Mouse (Mus musculus) T-helper 17 cell (primary cell): Measurements from ENCODE around the gene A730071L15Rik.

Source experiments
- in situ Hi-C, 2 experiments: fragments of 300-600 bp; cut with MboI, MseI; formaldehyde crosslinking; loops; 1 replicate in 1 of 2; 2 replicates in 1 of 2; pipeline ENCODE4 v1.15.1; 2025; ENCODE audit warnings: high pct_unique_total_duplicates in 2 of 2

The A730071L15Rik gene

GRCm38 (mm10) chr11:6199410-6200086 is at the start of gene A730071L15Rik:
Gene A730071L15Rik, plus strand, starts transcription at chr11:6200029.
- in situ Hi-C loops: loop anchor here in 1 of 2 experiments (10.0 kb wide), 1 partner anchor 65 kb away; the partner anchor contains the start of gene Ddx56

DNA sequence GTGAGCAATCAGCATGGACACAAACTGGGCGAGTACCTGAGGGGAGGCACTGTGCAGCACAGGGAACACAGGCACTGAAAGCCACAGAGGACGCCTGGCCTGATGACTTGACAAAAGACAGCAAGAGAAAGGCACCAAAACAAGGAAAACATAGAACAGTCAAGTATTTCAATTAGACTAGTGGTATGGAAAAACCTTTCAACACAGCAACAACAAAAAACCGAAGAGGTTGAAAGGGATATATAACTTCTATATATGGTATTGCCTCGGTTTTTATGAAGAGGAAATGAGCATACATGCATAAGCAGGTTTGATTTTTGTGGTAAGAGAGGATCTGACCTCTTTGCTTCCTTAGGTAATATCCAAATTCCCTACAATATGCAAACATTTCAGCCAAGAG is 47.0 kb upstream of the A730071L15Rik start:
- in situ Hi-C loops: no loop called here

GRCm38 (mm10) chr11:6154211-6154701 is 45.6 kb upstream of the A730071L15Rik start:
- in situ Hi-C loops: no loop called here

- in situ Hi-C loops: no loop called here
Observed at GRCm38 (mm10) chr11:6156651-6157050, 43.2 kb upstream of the A730071L15Rik start.

GRCm38 (mm10) chr11:6157119-6157518 is 42.7 kb upstream of the A730071L15Rik start:
- in situ Hi-C loops: no loop called here

DNA sequence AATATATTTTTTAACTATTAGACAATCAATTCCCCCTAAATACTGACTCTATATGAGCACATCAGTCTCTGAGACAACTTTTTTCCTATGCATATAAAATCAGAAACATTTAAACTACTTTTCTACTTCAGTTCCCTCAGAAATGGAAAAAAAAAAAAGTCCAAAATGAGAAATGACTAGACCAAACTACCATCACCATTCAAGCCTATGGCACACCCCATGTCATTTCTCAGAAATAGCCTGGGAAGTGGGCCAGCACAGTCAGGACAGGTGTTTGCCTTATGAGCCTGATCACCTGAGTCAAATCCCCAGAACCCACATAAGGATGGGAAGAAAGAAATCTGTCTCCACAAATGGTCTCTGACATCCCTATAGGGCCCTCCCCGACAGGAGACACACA is 41.3 kb upstream of the A730071L15Rik start:
- in situ Hi-C loops: no loop called here

GRCm38 (mm10) chr11:6159704-6160275 is 40.0 kb upstream of the A730071L15Rik start:
- in situ Hi-C loops: no loop called here

DNA sequence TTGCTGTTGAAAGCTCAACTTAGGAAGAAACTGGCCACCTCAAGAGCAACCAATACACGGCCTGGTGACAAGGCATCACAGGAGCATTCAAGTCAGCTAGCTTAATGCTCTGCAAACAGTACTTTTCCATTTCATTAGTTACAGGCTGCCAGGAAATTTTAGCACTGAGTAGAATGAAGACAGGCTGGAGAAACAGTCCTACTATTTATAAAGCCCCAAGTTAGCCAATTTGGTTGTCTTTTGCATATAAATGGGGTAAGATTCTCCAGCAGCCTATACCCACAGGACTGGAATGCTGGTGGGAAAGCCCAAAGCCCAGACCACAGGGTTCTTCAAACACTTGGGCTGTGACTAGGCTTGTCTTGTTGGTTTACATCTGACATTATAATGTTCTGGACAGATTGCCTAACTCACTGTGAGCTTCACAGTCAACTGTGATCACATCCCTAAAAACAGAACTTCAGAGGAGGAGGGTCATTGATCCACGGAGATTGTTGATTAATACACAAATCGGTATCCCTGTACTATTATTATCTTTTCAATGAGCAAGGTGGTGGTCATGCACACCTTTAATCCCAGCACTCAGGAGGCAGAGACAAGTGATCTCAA is 39.1 kb upstream of the A730071L15Rik start:
- in situ Hi-C loops: no loop called here

DNA sequence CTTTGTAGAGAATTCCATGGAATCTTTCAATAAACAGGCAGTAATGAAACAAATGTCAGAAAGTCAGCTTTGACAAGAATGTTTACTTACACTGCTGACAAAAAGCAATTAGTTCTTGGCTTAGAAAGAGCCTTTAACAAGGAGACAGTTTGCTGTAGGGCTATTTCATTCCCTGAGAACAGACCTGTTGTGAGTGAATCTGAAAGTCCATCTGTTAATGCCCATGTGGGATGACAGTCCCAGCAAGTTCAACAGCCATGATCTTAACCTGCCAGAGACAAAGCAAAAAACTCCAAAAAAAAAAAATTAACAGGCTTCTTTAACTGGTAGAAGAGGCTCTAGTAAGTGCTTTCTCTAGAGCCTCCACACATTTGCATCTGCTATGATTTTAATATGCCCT is 38.3 kb upstream of the A730071L15Rik start:
- in situ Hi-C loops: no loop called here

- in situ Hi-C loops: no loop called here
Observed at GRCm38 (mm10) chr11:6163062-6163461, 36.8 kb upstream of the A730071L15Rik start.

GRCm38 (mm10) chr11:6163706-6164105 is 36.1 kb upstream of the A730071L15Rik start:
- in situ Hi-C loops: no loop called here

- in situ Hi-C loops: no loop called here
Observed at GRCm38 (mm10) chr11:6164781-6165180, 35.0 kb upstream of the A730071L15Rik start.

DNA sequence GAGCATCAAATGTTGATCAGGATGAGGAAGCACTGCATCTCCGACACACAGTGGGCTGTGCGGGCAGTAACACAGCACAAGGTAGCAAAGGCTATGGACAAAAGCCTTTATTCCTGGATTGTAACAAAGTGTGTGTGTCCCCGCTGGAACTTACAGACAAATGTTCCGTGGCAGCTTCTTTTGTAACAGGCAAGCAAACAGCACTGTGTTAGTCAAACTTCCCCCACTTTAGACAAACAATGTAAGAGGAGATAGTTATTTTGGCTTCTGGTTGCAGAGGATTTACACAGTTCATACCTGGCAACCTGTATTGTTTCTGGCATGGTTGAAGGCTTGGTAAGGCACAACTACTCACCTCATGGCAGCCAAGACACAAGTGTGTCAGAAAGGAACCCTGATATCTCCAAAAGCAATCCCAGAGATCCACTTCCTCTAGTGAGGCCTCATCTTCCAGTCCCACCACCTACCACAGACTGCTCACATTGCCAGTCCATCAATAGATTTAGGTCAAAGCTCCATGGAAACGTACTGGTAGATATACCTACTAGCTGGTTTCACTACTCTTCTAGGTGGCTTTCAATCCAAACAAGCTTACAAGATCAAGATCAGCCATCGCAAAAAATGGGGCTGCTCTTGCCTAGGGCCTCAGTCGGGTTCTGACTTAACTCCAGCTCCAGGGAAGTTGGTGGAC is 34.3 kb upstream of the A730071L15Rik start:
- in situ Hi-C loops: no loop called here

DNA sequence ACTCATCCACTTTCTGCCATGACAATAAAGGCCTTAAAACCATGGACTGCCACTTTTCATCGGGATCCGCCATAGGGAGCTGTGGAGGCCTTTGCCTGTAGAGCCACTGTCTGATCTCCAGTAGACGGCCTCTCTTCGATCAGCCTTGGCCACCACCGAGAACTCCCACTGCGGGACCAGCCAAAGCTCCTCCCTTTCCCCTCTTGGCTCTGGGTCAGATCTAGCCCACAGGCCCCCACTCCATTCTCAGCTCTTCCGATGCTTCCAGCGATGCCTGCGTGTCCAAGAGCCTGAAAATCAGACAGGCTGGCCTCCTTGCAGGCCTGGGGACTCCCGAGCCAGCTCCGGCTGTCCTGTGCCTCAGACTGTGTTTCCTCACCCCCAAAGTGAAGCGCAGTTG is 33.5 kb upstream of the A730071L15Rik start:
- in situ Hi-C loops: no loop called here

DNA sequence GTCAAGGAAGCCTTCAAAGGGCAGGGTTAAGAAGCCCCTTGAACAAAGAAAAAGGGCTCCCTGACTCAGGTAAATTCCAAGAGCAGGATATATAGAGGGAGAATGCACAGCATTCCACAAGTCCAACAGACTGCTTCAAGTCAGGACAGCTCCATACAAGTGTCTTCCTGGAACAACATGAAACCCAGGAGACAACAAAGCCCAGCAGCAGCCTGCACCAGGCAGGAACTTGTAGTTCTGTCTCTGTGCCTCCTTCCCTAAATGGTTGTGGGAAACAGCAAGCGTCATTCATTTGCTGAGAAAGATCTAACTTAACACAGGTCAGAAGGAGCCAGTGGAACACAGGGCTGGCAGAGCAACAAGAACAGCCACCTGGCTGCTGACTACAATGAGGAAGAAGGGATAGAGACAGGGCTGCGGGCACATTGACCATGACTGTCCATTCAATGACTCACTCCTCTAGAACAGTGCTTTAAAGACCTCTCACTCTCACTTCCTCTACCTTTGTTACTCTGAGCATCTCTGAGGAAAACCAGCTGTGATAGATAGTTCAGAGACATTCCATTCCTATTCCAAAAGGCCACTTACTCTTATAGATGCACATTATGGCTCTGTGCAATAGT is 30.7 kb upstream of the A730071L15Rik start:
- in situ Hi-C loops: no loop called here

- in situ Hi-C loops: no loop called here
Observed at GRCm38 (mm10) chr11:6174719-6175118, 25.1 kb upstream of the A730071L15Rik start.

DNA sequence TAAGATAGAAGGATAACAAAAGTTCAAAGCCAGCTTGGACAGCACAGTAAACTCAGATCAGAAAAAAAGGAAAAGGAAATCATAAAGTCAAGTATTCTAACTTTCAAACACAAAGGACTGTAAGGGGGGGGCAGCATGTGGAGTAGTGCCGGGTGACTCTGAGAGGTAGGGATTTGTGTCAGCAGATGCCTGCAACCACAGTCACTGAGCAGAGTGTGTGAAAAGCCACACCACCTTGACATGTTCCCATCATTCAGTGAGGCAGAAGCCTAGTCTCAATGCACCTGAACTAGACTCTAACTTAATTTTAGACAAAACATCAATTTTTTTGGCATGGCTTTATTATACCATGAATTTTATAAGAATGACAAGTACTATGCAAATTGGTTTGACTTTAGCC is 24.3 kb upstream of the A730071L15Rik start:
- in situ Hi-C loops: no loop called here

- in situ Hi-C loops: no loop called here
Observed at GRCm38 (mm10) chr11:6177781-6178420, 21.9 kb upstream of the A730071L15Rik start.

GRCm38 (mm10) chr11:6178673-6179166 is 21.1 kb upstream of the A730071L15Rik start:
- in situ Hi-C loops: no loop called here

DNA sequence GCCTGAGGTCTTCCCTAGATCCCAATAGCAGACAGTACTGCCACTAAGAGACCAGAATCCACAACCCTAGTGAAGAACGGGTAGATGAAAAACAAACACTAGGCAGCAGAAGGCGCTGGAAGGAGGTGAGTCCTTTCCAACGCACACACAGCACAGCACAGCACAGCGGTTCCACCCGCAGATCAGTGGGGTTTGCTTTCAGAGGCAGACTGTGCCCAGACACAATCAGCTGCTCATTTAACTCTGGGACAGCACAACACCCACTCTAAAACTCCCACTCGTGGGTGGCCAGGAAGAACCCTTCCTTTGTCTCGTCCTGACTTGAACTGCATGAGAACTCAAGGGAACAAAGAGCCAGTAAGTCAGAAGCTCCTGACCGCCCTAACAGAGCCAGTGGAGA is 20.6 kb upstream of the A730071L15Rik start:
- in situ Hi-C loops: no loop called here

DNA sequence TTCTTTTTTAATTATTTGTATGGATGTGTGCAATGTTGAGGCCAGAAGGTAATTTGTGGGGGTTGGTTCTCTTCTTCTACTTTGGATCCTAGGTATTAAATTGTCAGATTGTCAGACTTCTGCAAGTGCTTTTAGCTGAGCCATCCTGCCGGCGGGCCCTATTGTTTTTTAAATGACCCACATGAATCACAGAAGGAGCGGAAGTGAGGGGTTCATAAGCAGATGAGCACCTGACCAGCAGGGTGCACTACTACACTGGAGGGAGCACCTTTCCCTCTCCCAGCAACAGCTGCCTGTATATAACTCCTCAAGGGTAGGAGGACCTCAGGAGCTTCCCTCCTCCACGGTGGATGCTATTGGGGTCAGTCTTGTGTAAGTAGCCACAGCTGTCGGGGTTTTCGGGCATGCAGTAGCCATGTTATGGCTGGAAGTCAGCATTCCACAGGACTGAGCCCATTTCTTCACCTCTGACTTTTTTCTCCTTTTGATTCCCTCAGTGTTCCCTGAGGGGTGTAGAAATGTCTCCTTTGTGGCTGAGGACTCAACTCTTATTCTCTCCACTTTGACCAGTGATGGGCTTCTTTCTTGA is 18.9 kb upstream of the A730071L15Rik start:
- in situ Hi-C loops: no loop called here
